Mouse (Mus musculus) limb, embryonic 10.5 days (tissue): ENCODE results near the gene Narf. TPM values are rescaled to one million over a fixed set of nuclear protein-coding genes. Genes with fewer than 3 reads are reported as not detected.
A peak's percentile ranks its signal among the peaks of the same experiment; 100 is the strongest.

Source experiments
- DNase-seq: peaks from one replicate; pipeline ENCODE4 v3.0.0-alpha.2; 2017; ENCODE audit warnings: low spot score
- H3K27ac ChIP-seq: fragments of 300-500 bp; sonication (generic); 2 replicates; pipeline ENCODE4 v1.5.1; 2016; ENCODE audit warnings: mild to moderate bottlenecking
- H3K27me3 ChIP-seq: fragments of 300-500 bp; sonication (generic); 2 replicates; pipeline ENCODE4 v1.6.1; 2016; ENCODE audit warnings: low read depth, mild to moderate bottlenecking; ENCODE audit not compliant: poor library complexity, severe bottlenecking
- H3K36me3 ChIP-seq: fragments of 300-500 bp; sonication (generic); 2 replicates; pipeline ENCODE4 v1.6.1; 2016; ENCODE audit warnings: mild to moderate bottlenecking, moderate library complexity
- H3K4me1 ChIP-seq: fragments of 300-500 bp; sonication (generic); 2 replicates; pipeline ENCODE4 v1.6.1; 2016
- H3K4me3 ChIP-seq: fragments of 300-500 bp; sonication (generic); 2 replicates; pipeline ENCODE4 v1.5.1; 2016; ENCODE audit warnings: mild to moderate bottlenecking, moderate library complexity
- H3K9me3 ChIP-seq: fragments of 300-500 bp; sonication (generic); replicated peaks from 2 replicates; pipeline ENCODE4 v1.6.1; 2016; ENCODE audit warnings: mild to moderate bottlenecking
- WGBS: fragments of 180-500 bp; shearing (Covaris S2); methylation state at CpG from one replicate; pipeline ENCODE4 v1.1.7; 2016; 5-methylcytosine and 5-hydroxymethylcytosine counted together
- polyA plus RNA-seq: library from polyadenylated mRNA; unstranded; fragments of >200 nt; fragmentation: Nextera tagmentation; extraction: Ambion mirVana; gene quantifications from 2 replicates; pipeline ENCODE4 v1.2.1, GENCODE M21; 2016

The Narf gene
- polyA plus RNA-seq, 1 experiment from 2014 or later: 60.4 TPM

DNA sequence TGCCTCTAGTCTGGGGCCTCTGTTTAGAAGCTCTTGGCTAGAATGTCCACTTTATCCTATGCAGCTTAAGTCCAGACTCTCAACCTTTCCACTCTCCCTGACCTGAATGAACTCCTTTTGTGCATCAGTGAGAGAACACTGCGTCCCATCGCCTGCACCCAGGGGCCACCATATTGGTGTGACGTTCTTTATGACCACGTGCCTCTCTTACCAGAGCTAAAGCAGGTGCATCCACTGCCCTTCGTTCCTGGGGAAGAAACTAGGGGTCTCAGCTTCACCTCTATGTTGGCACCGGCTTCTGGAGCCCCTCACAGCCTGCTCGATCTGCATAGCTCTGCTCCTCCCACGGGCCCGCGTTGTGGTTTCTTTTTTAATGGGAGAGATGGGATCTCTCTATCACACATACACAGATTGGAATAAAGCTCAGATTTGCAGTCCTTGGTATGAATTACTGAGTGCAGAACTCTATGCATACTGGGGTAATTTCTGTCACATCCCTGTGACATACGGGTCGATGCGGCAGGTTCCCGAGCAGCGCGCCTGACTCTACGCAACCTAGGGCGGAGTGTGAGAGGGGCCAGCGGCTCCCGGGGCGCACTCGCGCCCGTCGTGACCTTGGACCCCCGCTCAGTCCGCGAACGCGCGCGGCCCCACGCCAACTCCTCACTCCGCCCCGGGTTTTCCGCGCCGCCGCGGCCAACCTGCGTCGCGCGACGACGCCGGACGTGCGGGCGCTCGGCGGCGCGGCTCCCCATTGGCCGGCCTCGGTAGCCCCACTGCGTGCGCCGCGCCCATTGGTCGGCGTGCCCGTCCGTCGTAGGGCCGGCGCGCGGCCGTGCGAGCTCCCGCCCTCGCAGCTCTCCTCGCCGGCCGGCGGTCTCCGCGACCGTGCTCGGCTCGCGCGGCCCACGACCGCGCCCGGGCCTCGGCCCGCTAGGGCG, 22.4 kb downstream of the Narf start, which contains the start of gene Foxk2:
Gene Foxk2 (plus strand): TSS at position 831 of the 941 bp plus-strand sequence.
- Histone ChIP-seq H3K4me1 (peaks cover 19% of the 10 kb centered on the region), H3K9me3 (no peaks in the 10 kb centered on the region), H3K27me3 (no peaks in the 10 kb centered on the region), H3K36me3 (peaks cover 58% of the 10 kb centered on the region), H3K27ac (peak within 1 kb of the TSS; percentile 94), H3K4me3 (peak within 1 kb of the TSS; percentile 99)
- WGBS: 5% methylated on average over 91 of the region's 91 CpGs
- DNase-seq: peak; percentile 92

DNA sequence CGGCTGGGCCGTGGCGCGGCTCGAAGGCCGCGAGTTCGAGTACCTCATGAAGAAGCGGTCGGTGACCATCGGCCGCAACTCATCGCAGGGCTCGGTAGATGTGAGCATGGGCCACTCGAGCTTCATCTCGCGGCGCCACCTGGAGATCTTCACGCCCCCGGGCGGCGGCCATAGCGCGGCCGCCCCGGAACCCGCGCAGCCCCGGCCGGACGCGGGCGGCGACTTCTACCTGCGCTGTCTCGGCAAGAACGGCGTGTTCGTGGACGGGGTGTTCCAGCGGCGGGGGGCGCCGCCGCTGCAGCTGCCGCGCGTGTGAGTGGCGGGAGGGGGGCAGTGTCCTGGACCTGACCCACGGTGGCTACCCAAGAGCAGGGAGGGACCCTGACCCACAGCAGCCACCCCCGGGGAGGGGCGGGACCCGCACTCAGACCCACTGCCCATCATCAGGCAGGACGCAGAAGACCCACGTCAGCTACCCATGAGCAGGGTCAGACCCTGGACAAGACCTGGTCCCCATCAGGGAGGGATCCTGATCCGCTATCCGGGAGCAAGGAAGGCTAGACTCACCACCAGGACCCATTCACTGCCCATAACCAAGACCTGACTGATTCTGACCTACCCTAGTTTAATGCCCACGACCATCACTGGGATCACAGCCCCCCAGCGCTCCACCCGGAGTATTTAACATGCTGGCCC, 23.3 kb downstream of the Narf start:
- H3K36me3 ChIP-seq: peaks cover 58% of the 10 kb centered on the region
- H3K27me3 ChIP-seq: no peaks in the 10 kb centered on the region
- peaks cover 19% of the 10 kb centered on the region for H3K4me1 ChIP-seq
- peak overlapping the region; percentile 99 for H3K4me3 ChIP-seq
- no peaks in the 10 kb centered on the region for H3K9me3 ChIP-seq
- peak overlapping the region; percentile 94 for H3K27ac ChIP-seq
- 2% methylated on average over 60 of the region's 60 CpGs for WGBS
- DNase-seq: peak; percentile 59

DNA sequence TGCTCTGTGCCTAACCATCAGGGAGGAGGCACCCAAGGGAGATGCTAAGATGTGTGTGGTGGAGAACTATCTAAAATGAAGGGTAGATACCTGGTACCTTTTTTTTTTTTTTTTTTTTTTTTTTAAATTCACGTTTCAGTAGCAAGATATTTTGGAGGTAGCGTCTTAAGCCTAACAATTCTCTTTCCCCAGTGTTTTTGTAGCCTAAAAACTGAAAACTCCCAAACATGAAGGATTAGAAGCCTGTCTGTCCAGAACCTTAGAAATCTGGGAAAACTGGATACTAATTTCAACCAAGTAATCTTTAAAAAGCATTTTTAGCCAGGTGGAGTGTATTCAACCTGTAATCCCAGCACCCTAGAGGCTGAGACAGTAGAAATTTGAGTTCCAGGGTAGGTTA, 24.0 kb downstream of the Narf start:
- DNase-seq: no peak
- no peaks in the 10 kb centered on the region for H3K9me3 ChIP-seq
- no peaks in the 10 kb centered on the region for H3K27me3 ChIP-seq
- peaks cover 19% of the 10 kb centered on the region for H3K4me1 ChIP-seq
- 56% methylated on average over 2 of the region's 2 CpGs for WGBS
- H3K36me3 ChIP-seq: peaks cover 58% of the 10 kb centered on the region
- H3K4me3 ChIP-seq: peak overlapping the region; percentile 99
- peak overlapping the region; percentile 94 for H3K27ac ChIP-seq

DNA sequence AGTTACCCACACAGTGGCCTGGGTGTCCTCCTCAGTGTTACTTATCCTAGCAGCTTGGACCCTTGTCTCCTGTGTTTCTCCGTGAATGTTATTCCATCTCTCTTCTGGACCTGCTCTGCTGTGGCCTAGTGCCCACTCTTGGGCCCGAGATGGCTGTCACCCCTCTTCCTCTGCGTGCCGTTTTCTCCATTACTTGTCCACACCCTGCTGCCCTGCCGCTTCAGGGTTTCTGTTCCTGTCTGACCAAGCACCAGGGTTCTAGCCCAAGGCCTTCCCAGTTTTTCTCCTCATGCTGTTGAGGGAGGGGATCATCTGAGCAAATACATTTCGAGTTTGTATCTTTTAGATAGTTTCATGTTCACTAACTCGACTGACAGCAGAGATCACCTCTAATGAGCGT, 40.5 kb downstream of the Narf start:
- no peak for DNase-seq
- no peaks in the 10 kb centered on the region for H3K4me1 ChIP-seq
- WGBS: 95% methylated on average over 8 of the region's 8 CpGs
- H3K27me3 ChIP-seq: no peaks in the 10 kb centered on the region
- no peak overlapping the region for H3K27ac ChIP-seq
- H3K4me3 ChIP-seq: no peak overlapping the region
- H3K9me3 ChIP-seq: no peaks in the 10 kb centered on the region
- H3K36me3 ChIP-seq: peaks cover 60% of the 10 kb centered on the region

DNA sequence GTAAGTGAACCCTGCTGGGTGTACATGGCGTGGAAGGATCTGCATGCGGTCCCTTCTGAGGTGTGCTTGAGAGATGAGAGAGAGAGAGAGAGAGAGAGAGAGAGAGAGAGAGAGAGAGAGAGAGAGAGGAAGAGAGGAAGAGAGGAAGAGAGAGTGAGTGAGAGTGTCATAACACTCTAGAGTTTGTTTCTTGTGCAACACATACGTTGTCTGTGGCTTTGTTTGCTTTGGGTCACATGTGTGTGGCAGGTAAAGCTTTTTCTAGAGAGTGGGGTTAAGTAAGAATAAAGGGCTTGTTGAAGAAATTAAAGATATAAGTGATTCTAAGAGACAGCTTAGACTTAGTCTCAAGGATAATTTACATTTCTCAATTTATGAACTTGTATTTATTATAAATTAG, 41.0 kb downstream of the Narf start:
- peaks cover 59% of the 10 kb centered on the region for H3K36me3 ChIP-seq
- no peaks in the 10 kb centered on the region for H3K4me1 ChIP-seq

DNA sequence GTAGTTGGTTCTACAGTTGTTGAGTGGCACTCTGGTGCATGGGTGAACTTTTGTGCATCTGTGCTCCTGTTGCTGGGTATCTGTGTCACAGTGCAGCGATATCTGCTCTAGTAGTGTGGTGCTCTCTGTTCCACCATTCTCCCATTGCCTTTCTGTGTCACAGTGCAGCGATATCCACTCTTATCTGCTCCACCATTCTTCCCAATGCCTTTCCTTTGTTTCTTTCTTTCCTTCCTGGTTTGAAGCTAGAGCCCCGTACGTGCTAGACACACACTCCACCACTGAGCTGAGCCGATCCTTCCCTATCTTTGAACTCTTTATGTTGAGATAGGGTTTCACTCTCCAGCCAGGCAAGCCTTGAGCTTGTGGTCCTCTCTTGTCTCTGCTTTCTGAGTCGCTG, 45.9 kb downstream of the Narf start:
- Histone ChIP-seq H3K27ac (no peak overlapping the region), H3K4me3 (no peak overlapping the region), H3K36me3 (peaks cover 73% of the 10 kb centered on the region), H3K4me1 (no peaks in the 10 kb centered on the region), H3K9me3 (no peaks in the 10 kb centered on the region), H3K27me3 (no peaks in the 10 kb centered on the region)
- no peak for DNase-seq
- WGBS: 90% methylated on average over 6 of the region's 6 CpGs

More for the DNA sequence above, 41.0 kb downstream of the Narf start:
- no peaks in the 10 kb centered on the region for H3K27me3 ChIP-seq
- no peak for DNase-seq
- H3K9me3 ChIP-seq: no peaks in the 10 kb centered on the region
- 96% methylated on average over 3 of the region's 3 CpGs for WGBS
- no peak overlapping the region for H3K27ac ChIP-seq
- no peak overlapping the region for H3K4me3 ChIP-seq

DNA sequence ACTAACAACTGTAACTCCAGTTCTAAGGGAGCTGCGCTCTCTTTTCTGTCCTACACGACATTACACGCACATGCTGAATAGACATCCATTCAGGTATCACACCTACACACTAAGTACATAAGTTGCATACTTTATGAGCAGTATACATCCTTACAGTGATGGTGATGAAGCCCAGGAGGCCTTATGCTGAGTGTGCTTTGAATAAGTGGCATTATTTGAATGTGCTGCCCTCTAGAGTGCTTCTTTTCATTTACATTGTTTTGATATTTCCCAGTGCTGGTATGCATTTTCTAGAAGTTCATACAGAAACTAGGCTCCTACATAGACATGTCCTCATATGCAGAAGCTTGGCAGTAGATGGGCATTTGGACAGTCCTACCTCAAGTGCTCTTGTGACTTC, 52.8 kb downstream of the Narf start:
- Histone ChIP-seq H3K27me3 (no peaks in the 10 kb centered on the region), H3K9me3 (no peaks in the 10 kb centered on the region), H3K4me1 (no peaks in the 10 kb centered on the region), H3K36me3 (peaks cover 100% of the 10 kb centered on the region), H3K4me3 (no peak overlapping the region), H3K27ac (no peak overlapping the region)
- 94% methylated on average over 3 of the region's 3 CpGs for WGBS
- no peak for DNase-seq

DNA sequence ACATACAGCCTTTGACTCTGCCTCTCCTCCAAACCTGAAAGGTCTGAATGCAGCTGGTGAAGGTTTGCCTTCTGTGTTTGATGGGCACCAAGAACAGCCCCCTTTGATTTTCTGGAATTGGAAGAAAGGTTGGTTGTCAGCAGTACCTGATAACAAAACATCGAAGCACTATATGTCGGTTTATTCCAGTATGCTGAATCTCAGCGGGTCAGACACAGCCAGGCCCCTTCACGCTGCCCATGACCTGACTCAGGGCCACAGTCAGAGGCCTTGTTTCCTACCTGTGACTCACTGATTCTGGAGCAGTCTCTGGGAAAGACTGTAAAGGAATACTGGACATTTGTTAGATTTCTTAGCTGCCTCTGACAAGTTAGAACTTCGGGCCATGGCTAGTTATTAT, 57.7 kb downstream of the Narf start:
- H3K36me3 ChIP-seq: peaks cover 99% of the 10 kb centered on the region
- H3K9me3 ChIP-seq: no peaks in the 10 kb centered on the region
- no peak overlapping the region for H3K27ac ChIP-seq
- DNase-seq: no peak
- WGBS: 94% methylated on average over 5 of the region's 5 CpGs
- no peaks in the 10 kb centered on the region for H3K27me3 ChIP-seq
- no peak overlapping the region for H3K4me3 ChIP-seq
- H3K4me1 ChIP-seq: no peaks in the 10 kb centered on the region

DNA sequence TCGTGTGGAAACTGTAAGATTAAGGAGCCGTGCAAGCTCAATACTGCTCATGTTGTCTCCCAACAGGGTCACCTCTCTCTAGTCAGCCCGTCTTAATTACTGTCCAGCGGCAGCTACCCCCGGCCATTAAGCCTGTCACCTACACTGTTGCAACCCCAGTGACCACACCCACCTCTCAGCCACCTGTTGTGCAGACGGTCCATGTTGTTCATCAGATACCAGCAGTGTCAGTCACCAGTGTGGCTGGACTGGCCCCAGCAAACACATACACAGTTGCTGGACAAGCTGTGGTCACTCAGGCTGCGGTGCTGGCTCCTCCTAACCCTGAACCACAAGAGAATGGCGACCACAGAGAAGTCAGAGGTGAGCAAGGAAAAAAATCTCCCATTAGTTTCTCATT, 61.4 kb downstream of the Narf start:
- no peak overlapping the region for H3K4me3 ChIP-seq
- peaks cover 99% of the 10 kb centered on the region for H3K36me3 ChIP-seq
- H3K27ac ChIP-seq: no peak overlapping the region
- no peaks in the 10 kb centered on the region for H3K9me3 ChIP-seq
- no peaks in the 10 kb centered on the region for H3K4me1 ChIP-seq
- no peaks in the 10 kb centered on the region for H3K27me3 ChIP-seq
- 91% methylated on average over 8 of the region's 8 CpGs for WGBS
- no peak for DNase-seq

DNA sequence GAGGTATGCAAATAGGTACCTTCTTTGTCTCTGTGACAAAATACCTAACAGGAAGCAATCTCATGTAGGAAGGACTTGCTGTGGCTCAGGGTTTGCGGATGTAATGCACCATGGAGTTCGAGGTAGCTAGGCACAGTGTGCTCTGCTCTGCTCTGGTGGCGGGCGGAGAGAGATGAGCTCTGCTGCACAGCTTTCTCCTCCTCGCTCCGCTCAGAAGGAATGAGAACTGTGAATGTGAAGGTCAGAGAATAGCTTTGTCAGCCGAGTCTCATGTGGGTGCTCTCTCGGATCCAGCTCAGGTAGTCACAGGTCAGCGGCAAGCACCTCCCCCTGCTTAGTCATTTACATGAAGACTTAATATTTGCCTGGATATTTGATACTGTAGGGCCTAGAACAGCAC, 63.2 kb downstream of the Narf start:
- no peak overlapping the region for H3K27ac ChIP-seq
- WGBS: 93% methylated on average over 9 of the region's 9 CpGs
- H3K9me3 ChIP-seq: no peaks in the 10 kb centered on the region
- no peak for DNase-seq
- H3K4me1 ChIP-seq: no peaks in the 10 kb centered on the region
- no peak overlapping the region for H3K4me3 ChIP-seq
- no peaks in the 10 kb centered on the region for H3K27me3 ChIP-seq
- H3K36me3 ChIP-seq: peaks cover 99% of the 10 kb centered on the region

DNA sequence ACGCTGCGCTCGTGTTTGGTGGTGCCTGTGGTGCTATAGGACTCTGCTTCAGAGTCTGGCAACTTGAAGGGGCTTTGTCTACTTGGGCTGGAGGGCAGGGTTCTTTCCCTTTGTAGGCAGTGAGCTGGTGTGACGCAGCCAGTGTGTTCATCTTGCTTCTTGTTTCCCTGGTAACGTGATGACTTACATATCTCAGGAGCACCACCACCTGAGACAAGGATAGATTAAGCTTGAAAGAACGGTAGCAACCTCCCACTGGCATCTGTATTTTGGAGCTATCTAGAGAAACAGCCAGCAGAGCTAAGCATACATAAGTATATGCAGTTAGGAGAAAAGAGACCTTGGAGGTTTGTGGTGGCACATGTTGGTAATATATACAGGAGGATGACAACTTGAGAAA, 68.3 kb downstream of the Narf start:
- DNase-seq: no peak
- H3K27me3 ChIP-seq: no peaks in the 10 kb centered on the region
- peaks cover 100% of the 10 kb centered on the region for H3K36me3 ChIP-seq
- WGBS: 93% methylated on average over 6 of the region's 6 CpGs
- H3K27ac ChIP-seq: no peak overlapping the region
- no peaks in the 10 kb centered on the region for H3K4me1 ChIP-seq
- no peak overlapping the region for H3K4me3 ChIP-seq
- no peaks in the 10 kb centered on the region for H3K9me3 ChIP-seq
